Mouse (Mus musculus) adrenal gland, postnatal 14 days (tissue): ENCODE measurements around the gene Rreb1. TPM values are rescaled to one million over a fixed set of nuclear protein-coding genes. Genes with fewer than 3 reads are reported as not detected.
"Not testable (repeated sequence)": the region's sequence is repeated elsewhere in the genome, so short reads cannot be mapped to it uniquely, and the experiment has no call there.

Experiments used
- DNase-seq: peaks from one replicate; pipeline ENCODE4 v3.0.0; 2021; ENCODE audit warnings: mixed read lengths
- total RNA-seq: library from RNA; stranded (reverse); gene quantifications from 2 replicates; pipeline ENCODE4 v1.2.3, GENCODE M21; 2021

Gene Rreb1
- total RNA-seq, 1 experiment from 2014 or later, result 67.6 TPM

- peak; percentile 85 for DNase-seq
Measured at GRCm38 (mm10) chr13:37827263-37827995, 49.2 kb downstream of the Rreb1 start.

- no peak for DNase-seq
Measured at GRCm38 (mm10) chr13:37827996-37828579, 49.9 kb downstream of the Rreb1 start.

GRCm38 (mm10) chr13:37828928-37829327 lies 50.7 kb downstream of the Rreb1 start:
- no peak for DNase-seq

- peak; percentile 55 for DNase-seq
Measured at GRCm38 (mm10) chr13:37830256-37830655, 52.1 kb downstream of the Rreb1 start.

- peak; percentile 69 for DNase-seq
Measured at GRCm38 (mm10) chr13:37830874-37831311, 52.7 kb downstream of the Rreb1 start.

- DNase-seq, result no peak
Measured at GRCm38 (mm10) chr13:37832481-37832880, 54.3 kb downstream of the Rreb1 start.

- DNase-seq, result peak; percentile 25
Measured at GRCm38 (mm10) chr13:37833500-37833899, 55.3 kb downstream of the Rreb1 start.

- no peak for DNase-seq
Measured at GRCm38 (mm10) chr13:37835296-37835695, 57.1 kb downstream of the Rreb1 start.

- not testable (repeated sequence) for DNase-seq
Measured at GRCm38 (mm10) chr13:37835811-37836210, 57.6 kb downstream of the Rreb1 start.

GRCm38 (mm10) chr13:37837372-37837771 lies 59.2 kb downstream of the Rreb1 start:
- no peak for DNase-seq

- no peak for DNase-seq
Measured at GRCm38 (mm10) chr13:37838260-37839183, 60.3 kb downstream of the Rreb1 start.

GRCm38 (mm10) chr13:37843241-37843640 lies 65.0 kb downstream of the Rreb1 start:
- DNase-seq, result no peak

- no peak for DNase-seq
Measured at GRCm38 (mm10) chr13:37843844-37844243, 65.6 kb downstream of the Rreb1 start.

GRCm38 (mm10) chr13:37845156-37845555 lies 67.0 kb downstream of the Rreb1 start:
- no peak for DNase-seq

- DNase-seq, result no peak
Measured at GRCm38 (mm10) chr13:37845641-37846040, 67.4 kb downstream of the Rreb1 start.

GRCm38 (mm10) chr13:37846507-37846906 lies 68.3 kb downstream of the Rreb1 start:
- DNase-seq, result no peak

- DNase-seq, result no peak
Measured at GRCm38 (mm10) chr13:37846962-37847570, 68.9 kb downstream of the Rreb1 start.

GRCm38 (mm10) chr13:37847601-37848358 lies 69.6 kb downstream of the Rreb1 start:
- peak; percentile 91 for DNase-seq

- no peak for DNase-seq
Measured at GRCm38 (mm10) chr13:37848438-37848837, 70.2 kb downstream of the Rreb1 start.

- no peak for DNase-seq
Measured at GRCm38 (mm10) chr13:37851617-37852016, 73.4 kb downstream of the Rreb1 start.

- no peak for DNase-seq
Measured at GRCm38 (mm10) chr13:37852850-37853249, 74.7 kb downstream of the Rreb1 start.

GRCm38 (mm10) chr13:37853441-37853840 lies 75.2 kb downstream of the Rreb1 start:
- DNase-seq, result no peak
